Mouse (Mus musculus) bone marrow macrophage, adult 2 months (primary cell): ENCODE results near the gene Cntrl.

Experiments used
- CTCF ChIP-seq: IDR thresholded peaks from 2 replicates; pipeline ENCODE4 v1.5.1; 2012; ENCODE audit warnings: low read depth, mild to moderate bottlenecking, low read length, moderate library complexity
- POLR2A ChIP-seq: IDR thresholded peaks from 2 replicates; pipeline ENCODE4 v1.6.1; 2012; ENCODE audit warnings: mild to moderate bottlenecking, low read depth, low read length, borderline replicate concordance

- no peak for TF ChIP-seq CTCF
- TF ChIP-seq POLR2A = no peak
These were observed 39.0 kb upstream of the Cntrl start for GRCm38 (mm10) chr2:35070275-35070674.
